ENCODE assay signal across 16 mouse cellular contexts in genomic region chr19:53823847-53824246, GRCm38 (mm10).
DNase-seq lines count a peak whose midpoint lies in the region; ATAC-seq and TF ChIP-seq lines count a peak whose summit lies in the region.
"Had no signal": no experiment of that assay in that cellular context is flagged by ENCODE, and none has a peak within 500 bp of the region (broad histone marks: within the 10 kb centered on the region; RNA-seq: fewer than 3 reads in every experiment).

No protein-coding gene starts in this region.

- peak overlapping the region; percentile 44; the same call in 1 of the 2 replicates for H3K27ac ChIP-seq in forebrain, embryonic 10.5 days
- no peak overlapping the region for H3K27ac ChIP-seq in forebrain, embryonic 12.5 days
- no peak overlapping the region for H3K27ac ChIP-seq in kidney, embryonic 14.5 days (ENCODE audit: low read depth, low read length)
- peak overlapping the region; percentile 79 for H3K27ac ChIP-seq in heart, postnatal 0 days (ENCODE audit: low read depth)
- H3K27ac ChIP-seq: embryonic facial prominence, embryonic 12.5 days; hindbrain, embryonic 14.5 days; lung, embryonic 15.5 days; neural tube, embryonic 12.5 days had no signal

- WGBS in forebrain, embryonic 10.5 days: 59% methylated on average over 6 of the region's 6 CpGs
- WGBS in forebrain, embryonic 12.5 days: 53% methylated on average over 6 of the region's 6 CpGs
- WGBS in kidney, embryonic 14.5 days: 18% methylated on average over 6 of the region's 6 CpGs
- WGBS in heart, postnatal 0 days: 28% methylated on average over 6 of the region's 6 CpGs

- ATAC-seq in forebrain, embryonic 12.5 days (ENCODE audit: low FRiP score): no peak
- peak; percentile 51 for ATAC-seq in kidney, embryonic 14.5 days (ENCODE audit: low FRiP score, low TSS enrichment)
- ATAC-seq in heart, postnatal 0 days (ENCODE audit: insufficient read depth, low read depth): peak; percentile 79
- ATAC-seq: forebrain, embryonic 14.5 days; midbrain, embryonic 16.5 days had no signal

- peaks cover 32% of the 10 kb centered on the region for H3K4me1 ChIP-seq in forebrain, embryonic 10.5 days
- peaks cover 15% of the 10 kb centered on the region for H3K4me1 ChIP-seq in forebrain, embryonic 12.5 days
- H3K4me1 ChIP-seq in kidney, embryonic 14.5 days (ENCODE audit: control insufficient read depth, insufficient read depth, low read length): peaks cover 32% of the 10 kb centered on the region
- H3K4me1 ChIP-seq in heart, postnatal 0 days (ENCODE audit: control insufficient read depth, insufficient read depth): peaks cover 13% of the 10 kb centered on the region
- H3K4me1 ChIP-seq: stomach, embryonic 15.5 days had no signal

- H3K9me3 ChIP-seq in forebrain, embryonic 10.5 days: no peaks in the 10 kb centered on the region
- H3K9me3 ChIP-seq in forebrain, embryonic 12.5 days: no peaks in the 10 kb centered on the region
- H3K9me3 ChIP-seq in kidney, embryonic 14.5 days (ENCODE audit: control insufficient read depth, low read length): no peaks in the 10 kb centered on the region
- no peaks in the 10 kb centered on the region for H3K9me3 ChIP-seq in heart, postnatal 0 days (replicated peaks; ENCODE audit: control insufficient read depth, low read length)
- H3K9me3 ChIP-seq: embryonic facial prominence, embryonic 12.5 days; lung, embryonic 15.5 days; neural tube, embryonic 12.5 days; stomach, embryonic 15.5 days had no signal

- H3K9ac ChIP-seq in forebrain, embryonic 12.5 days: no peak overlapping the region
- no peak overlapping the region for H3K9ac ChIP-seq in kidney, embryonic 14.5 days (ENCODE audit: low read depth, low read length)
- H3K9ac ChIP-seq in heart, postnatal 0 days (replicated peaks; ENCODE audit: low read depth, low read length): 0 out of 2 replicates have a peak overlapping the region, but pooled peaks have one; percentile 21
- H3K9ac ChIP-seq: embryonic facial prominence, embryonic 12.5 days; lung, embryonic 15.5 days; neural tube, embryonic 12.5 days; stomach, embryonic 15.5 days had no signal

- TF ChIP-seq CTCF in heart, postnatal 0 days (IDR thresholded peaks at IDR 0.05; ENCODE audit: low read depth): no peak

- H3K27me3 ChIP-seq in forebrain, embryonic 10.5 days (ENCODE audit: poor library complexity, severe bottlenecking): no peaks in the 10 kb centered on the region
- no peaks in the 10 kb centered on the region for H3K27me3 ChIP-seq in forebrain, embryonic 12.5 days
- H3K27me3 ChIP-seq in kidney, embryonic 14.5 days (ENCODE audit: control insufficient read depth, insufficient read depth, low read length): no peaks in the 10 kb centered on the region
- H3K27me3 ChIP-seq in heart, postnatal 0 days (ENCODE audit: control insufficient read depth, insufficient read depth, low read length): no peaks in the 10 kb centered on the region
- H3K27me3 ChIP-seq: embryonic facial prominence, embryonic 12.5 days; lung, embryonic 15.5 days; neural tube, embryonic 12.5 days; stomach, embryonic 15.5 days had no signal

- no peaks in the 10 kb centered on the region for H3K36me3 ChIP-seq in forebrain, embryonic 10.5 days (replicated peaks)
- H3K36me3 ChIP-seq in forebrain, embryonic 12.5 days (replicated peaks): no peaks in the 10 kb centered on the region
- H3K36me3 ChIP-seq in kidney, embryonic 14.5 days (ENCODE audit: control insufficient read depth, insufficient read depth, low read length): no peaks in the 10 kb centered on the region
- H3K36me3 ChIP-seq in heart, postnatal 0 days (replicated peaks; ENCODE audit: control insufficient read depth, insufficient read depth, low read length): peaks cover 49% of the 10 kb centered on the region
- H3K36me3 ChIP-seq: embryonic facial prominence, embryonic 12.5 days; lung, embryonic 15.5 days; neural tube, embryonic 12.5 days; stomach, embryonic 15.5 days had no signal

- TF ChIP-seq EP300 in heart, postnatal 0 days (IDR thresholded peaks at IDR 0.05; ENCODE audit: low read depth): no peak

- no peak overlapping the region for H3K4me2 ChIP-seq in forebrain, embryonic 12.5 days
- no peak overlapping the region for H3K4me2 ChIP-seq in kidney, embryonic 14.5 days (replicated peaks; ENCODE audit: low read depth, low read length)
- H3K4me2 ChIP-seq in heart, postnatal 0 days (ENCODE audit: low read depth, low read length): no peak overlapping the region

- H3K4me3 ChIP-seq in forebrain, embryonic 10.5 days: no peak overlapping the region
- no peak overlapping the region for H3K4me3 ChIP-seq in forebrain, embryonic 12.5 days (replicated peaks)
- H3K4me3 ChIP-seq in kidney, embryonic 14.5 days (ENCODE audit: low read length): no peak overlapping the region
- H3K4me3 ChIP-seq in heart, postnatal 0 days (ENCODE audit: low read depth, low read length): no peak overlapping the region

- no peak for DNase-seq in forebrain, embryonic 10.5 days (ENCODE audit: extremely low spot score, low spot score)
- DNase-seq in kidney, adult 9 months: no peak
- peak; percentile 65 for DNase-seq in heart, postnatal 0 days (ENCODE audit: low spot score)
- DNase-seq in skeletal muscle tissue, adult 2 months (ENCODE audit: low read depth, low spot score): peak; percentile 84
- DNase-seq in spleen, adult 12 weeks (ENCODE audit: low spot score): no peak
- DNase-seq in thymus, postnatal 4 days: no peak
- DNase-seq: cerebellum, adult 9-11 months had no signal

Comparison
In these comparisons a context has a peak if more than half of its experiments do, and no peak if none do; other contexts are left out.
1. H3K27ac ChIP-seq: peak in forebrain, embryonic 10.5 days (single experiment) and heart, postnatal 0 days (single experiment); none in forebrain, embryonic 12.5 days (single experiment) and kidney, embryonic 14.5 days (single experiment).
2. DNase-seq: peak in heart, postnatal 0 days (single experiment) and skeletal muscle tissue, adult 2 months (single experiment); none in forebrain, embryonic 10.5 days (single experiment), kidney, adult 9 months (single experiment), spleen, adult 12 weeks (single experiment) and thymus, postnatal 4 days (single experiment).